Mouse (Mus musculus) hindbrain, embryonic 14.5 days (tissue): ENCODE results near the gene Coro1b. TPM values are rescaled to one million over a fixed set of nuclear protein-coding genes. Genes with fewer than 3 reads are reported as not detected.

ENCODE experiments used
- ATAC-seq: fragments of 200-750 bp; cut with Nextera tagmentation; 2 replicates; pipeline ENCODE4 v1.8.0; 2017; ENCODE audit warnings: moderate number of reproducible peaks, mild to moderate bottlenecking, moderate TSS enrichment, moderate library complexity; ENCODE audit not compliant: low FRiP score
- DNase-seq: peaks from one replicate; pipeline ENCODE4 v3.0.0-alpha.2; 2015; ENCODE audit warnings: low spot score
- H3K27ac ChIP-seq: fragments of 300-500 bp; sonication (generic); 2 replicates; pipeline ENCODE4 v1.5.1; 2014; ENCODE audit warnings: mild to moderate bottlenecking, moderate library complexity
- H3K27me3 ChIP-seq: fragments of 300-500 bp; sonication (generic); 2 replicates; pipeline ENCODE4 v1.6.1; 2014; ENCODE audit warnings: mild to moderate bottlenecking, low read length, mixed read lengths; ENCODE audit not compliant: control insufficient read depth, insufficient read depth
- H3K36me3 ChIP-seq: fragments of 300-500 bp; sonication (generic); replicated peaks from 2 replicates; pipeline ENCODE4 v1.6.1; 2014; ENCODE audit not compliant: control insufficient read depth, insufficient read depth
- H3K4me1 ChIP-seq: fragments of 300-500 bp; sonication (generic); replicated peaks from 2 replicates; pipeline ENCODE4 v1.6.1; 2014; ENCODE audit warnings: antibody characterized with exemption, low read length, mixed read lengths; ENCODE audit not compliant: control insufficient read depth, insufficient read depth
- H3K4me2 ChIP-seq: fragments of 300-500 bp; sonication (generic); replicated peaks from 2 replicates; pipeline ENCODE4 v1.6.1; 2014; ENCODE audit warnings: mild to moderate bottlenecking, moderate library complexity
- H3K4me3 ChIP-seq: fragments of 300-500 bp; sonication (generic); replicated peaks from 2 replicates; pipeline ENCODE4 v1.5.1; 2014; ENCODE audit warnings: mild to moderate bottlenecking, low read length
- H3K9ac ChIP-seq: fragments of 300-500 bp; sonication (generic); 2 replicates; pipeline ENCODE4 v1.6.1; 2014
- H3K9me3 ChIP-seq: fragments of 300-500 bp; sonication (generic); 2 replicates; pipeline ENCODE4 v1.6.1; 2016; ENCODE audit warnings: low read length; ENCODE audit not compliant: control insufficient read depth
- WGBS: fragments of 180-500 bp; shearing (Covaris S2); extraction: QIAGEN DNeasy Blood & Tissue Kit; methylation state at CpG from one replicate; pipeline ENCODE4 v1.1.7; 2014; 5-methylcytosine and 5-hydroxymethylcytosine counted together
- polyA plus RNA-seq: library from polyadenylated mRNA; unstranded; fragments of >200 nt; fragmentation: Nextera tagmentation; extraction: Ambion mirVana; gene quantifications from 2 replicates; pipeline ENCODE4 v1.2.1, GENCODE M21; 2014

Coro1b gene
- polyA plus RNA-seq, 1 experiment from 2014 or later = 102 TPM

DNA sequence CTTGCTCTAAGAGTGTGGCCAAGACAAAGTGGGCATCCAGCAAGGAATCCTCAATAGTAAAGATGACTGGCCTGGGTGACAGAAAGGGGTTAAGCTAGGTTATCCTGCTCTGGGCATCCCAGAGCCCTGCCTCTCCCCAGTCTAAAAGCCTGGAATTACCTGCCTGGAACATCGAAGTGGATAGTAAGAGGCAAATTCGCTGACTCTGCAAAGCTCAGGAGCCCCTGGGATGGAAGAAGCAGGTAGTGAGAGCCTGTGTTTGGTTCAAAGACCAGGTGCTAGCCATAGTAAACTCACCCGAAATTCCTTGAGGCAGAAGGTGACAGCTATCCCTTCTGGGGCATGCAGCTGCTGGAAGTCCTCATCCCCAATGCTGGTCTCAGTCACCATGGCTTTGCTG is 48.8 kb downstream of the Coro1b start:
- Histone ChIP-seq H3K9ac (no peak overlapping the region), H3K4me3 (no peak overlapping the region), H3K27me3 (no peaks in the 10 kb centered on the region), H3K27ac (no peak overlapping the region), H3K4me1 (peaks cover 28% of the 10 kb centered on the region), H3K36me3 (peaks cover 44% of the 10 kb centered on the region), H3K9me3 (no peaks in the 10 kb centered on the region), H3K4me2 (no peak overlapping the region)
- DNase-seq (no peak), ATAC-seq (no peak)
- WGBS = 73% methylated on average over 3 of the region's 3 CpGs

DNA sequence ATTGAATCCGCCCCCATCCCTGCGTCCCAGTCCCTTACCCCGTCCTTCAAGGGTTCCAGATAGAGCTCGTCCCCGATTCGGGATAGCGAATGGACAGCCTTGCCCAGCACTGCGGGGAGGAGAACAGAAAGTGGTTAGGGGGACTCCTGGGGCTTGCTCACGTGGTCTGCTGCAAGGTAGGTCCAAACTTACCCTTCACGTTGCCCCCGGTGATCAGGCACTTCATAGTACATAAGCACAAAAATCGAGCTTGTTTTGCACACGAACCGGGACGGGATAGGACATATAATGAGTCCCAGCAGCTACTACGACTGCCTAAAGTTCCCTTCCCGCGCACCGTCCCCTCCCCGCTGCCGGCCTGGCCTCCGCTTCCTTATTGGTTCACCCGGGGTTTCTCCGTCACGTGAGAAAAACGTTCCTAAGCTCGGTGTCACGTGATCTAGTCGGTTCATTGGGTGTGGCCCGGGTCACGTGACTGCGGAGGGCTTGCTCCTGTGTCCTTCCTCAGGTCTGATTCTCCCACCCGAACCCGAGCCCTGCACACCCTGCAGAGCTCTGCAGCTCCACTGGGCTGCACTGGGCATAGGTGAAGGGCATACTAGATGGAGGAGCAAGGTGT is 53.0 kb downstream of the Coro1b start, which contains the start of gene Rad9a:
Gene Rad9a (minus strand): TSS at position 372 of the 619 bp plus-strand sequence.
- peak; percentile 90 for ATAC-seq
- WGBS = under 1% methylated on average over 34 of the region's 34 CpGs
- Histone ChIP-seq H3K4me1 (peaks cover 22% of the 10 kb centered on the region), H3K27me3 (peaks cover 7% of the 10 kb centered on the region; the same call in 1 of the 2 replicates), H3K9me3 (no peaks in the 10 kb centered on the region), H3K9ac (peak within 1 kb of the TSS; percentile 76), H3K27ac (peak within 1 kb of the TSS; percentile 47; the same call in 1 of the 2 replicates), H3K4me2 (peak within 1 kb of the TSS; percentile 95), H3K4me3 (peak within 1 kb of the TSS; percentile 61), H3K36me3 (peaks cover 12% of the 10 kb centered on the region)
- peak; percentile 96 for DNase-seq

DNA sequence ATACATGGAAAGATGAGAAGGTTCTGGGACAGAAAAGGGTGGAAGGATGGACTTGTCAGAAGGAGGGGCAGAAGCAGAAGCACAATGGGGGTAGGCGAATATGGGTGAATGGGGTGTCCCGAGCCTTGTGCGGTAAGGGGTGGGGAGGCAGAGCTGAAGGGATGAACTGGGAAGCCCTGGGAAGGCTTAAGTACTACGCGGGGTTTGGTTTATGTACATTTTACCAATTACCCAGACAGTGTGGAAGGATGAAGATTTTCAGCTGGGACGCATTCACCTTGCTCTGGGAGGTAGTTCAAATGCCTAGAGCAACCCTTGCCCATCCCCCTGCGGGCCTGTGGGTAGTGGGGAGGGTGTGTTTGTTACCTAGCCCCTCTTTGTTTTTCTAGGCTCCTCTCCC is 53.7 kb downstream of the Coro1b start:
- no peaks in the 10 kb centered on the region for H3K9me3 ChIP-seq
- H3K27ac ChIP-seq = peak overlapping the region; percentile 18; the same call in 1 of the 2 replicates
- H3K4me2 ChIP-seq = peak overlapping the region; percentile 95
- peak; percentile 10; the same call in 1 of the 2 replicates for ATAC-seq
- 35% methylated on average over 7 of the region's 7 CpGs for WGBS
- H3K4me1 ChIP-seq = peaks cover 22% of the 10 kb centered on the region
- H3K36me3 ChIP-seq = peaks cover 4% of the 10 kb centered on the region
- peak overlapping the region; percentile 74 for H3K9ac ChIP-seq
- H3K4me3 ChIP-seq = peak overlapping the region; percentile 61
- DNase-seq = no peak
- H3K27me3 ChIP-seq = peaks cover 7% of the 10 kb centered on the region; the same call in 1 of the 2 replicates

- no peak for ATAC-seq
These were observed 54.7 kb downstream of the Coro1b start for GRCm38 (mm10) chr19:4203148-4203547.

More at GRCm38 (mm10) chr19:4203148-4203547, 54.7 kb downstream of the Coro1b start:
- Histone ChIP-seq H3K4me3 (no peak overlapping the region), H3K4me2 (peak overlapping the region; percentile 95; the same call in 1 of the 2 replicates), H3K9ac (no peak overlapping the region), H3K27me3 (peaks cover 7% of the 10 kb centered on the region; the same call in 1 of the 2 replicates), H3K27ac (no peak overlapping the region), H3K36me3 (no peaks in the 10 kb centered on the region), H3K9me3 (no peaks in the 10 kb centered on the region), H3K4me1 (peaks cover 22% of the 10 kb centered on the region)
- WGBS = 67% methylated on average over 3 of the region's 3 CpGs
- no peak for DNase-seq

Other genes starting within 250 kb of the Coro1b start
- gene Tcirg1, start 241.5 kb upstream of the Coro1b start, polyA plus RNA-seq = 11.6 and 13.3 TPM in 2 replicates
- gene Ndufs8, start 235.8 kb upstream of the Coro1b start, polyA plus RNA-seq = 310 and 332 TPM in 2 replicates
- gene Aldh3b1, start 218.8 kb upstream of the Coro1b start, polyA plus RNA-seq = 2.4 and 3.3 TPM in 2 replicates
- gene Unc93b1, start 213.4 kb upstream of the Coro1b start, polyA plus RNA-seq = 9.7 and 10.4 TPM in 2 replicates
- gene Aldh3b3, start 190.0 kb upstream of the Coro1b start, polyA plus RNA-seq = not detected in 2 replicates
- 0.13 and 0.32 TPM in 2 replicates for gene Aldh3b2, start 176.3 kb upstream of the Coro1b start, polyA plus RNA-seq
- 2.1 and 3.6 TPM in 2 replicates for gene Acy3, start 162.0 kb upstream of the Coro1b start, polyA plus RNA-seq
- 0.46 TPM in 2 replicates for gene Tbx10, start 155.9 kb upstream of the Coro1b start, polyA plus RNA-seq
- 23.5 TPM in 2 replicates for gene Nudt8, start 148.0 kb upstream of the Coro1b start, polyA plus RNA-seq
- gene Gm49405, start 148.0 kb upstream of the Coro1b start, polyA plus RNA-seq = 2.7 and 3.4 TPM in 2 replicates
- gene Doc2g, start 145.3 kb upstream of the Coro1b start, polyA plus RNA-seq = 4.1 and 5.0 TPM in 2 replicates
- gene Ndufv1, start 135.8 kb upstream of the Coro1b start, polyA plus RNA-seq = 242 and 259 TPM in 2 replicates
- 477 and 497 TPM in 2 replicates for gene Gstp1, start 110.6 kb upstream of the Coro1b start, polyA plus RNA-seq
- 1.7 TPM in 1 of 2 replicates, not detected in the other for gene Gstp2, start 102.6 kb upstream of the Coro1b start, polyA plus RNA-seq
- gene Gstp3, start 89.0 kb upstream of the Coro1b start, polyA plus RNA-seq = not detected in 2 replicates
- gene Cabp2, start 67.0 kb upstream of the Coro1b start, polyA plus RNA-seq = not detected in 2 replicates
- 79.2 and 82.1 TPM in 2 replicates for gene Cdk2ap2, start 51.4 kb upstream of the Coro1b start, polyA plus RNA-seq
- 70.0 and 74.7 TPM in 2 replicates for gene Pitpnm1, start 48.6 kb upstream of the Coro1b start, polyA plus RNA-seq
- gene Aip, start 22.8 kb upstream of the Coro1b start, polyA plus RNA-seq = 93.8 and 99.7 TPM in 2 replicates
- not detected in 2 replicates for gene Gpr152, start 8.8 kb upstream of the Coro1b start, polyA plus RNA-seq
- gene Cabp4, start 4.6 kb upstream of the Coro1b start, polyA plus RNA-seq = 0.11 and 0.26 TPM in 2 replicates
- gene Ptprcap, start 5.0 kb downstream of the Coro1b start, polyA plus RNA-seq = 0.44 and 0.68 TPM in 2 replicates
- gene Rps6kb2, start 14.7 kb downstream of the Coro1b start, polyA plus RNA-seq = 35.8 and 39.7 TPM in 2 replicates
- 5.3 and 6.0 TPM in 2 replicates for gene Carns1, start 26.9 kb downstream of the Coro1b start, polyA plus RNA-seq
- gene Tbc1d10c, start 42.7 kb downstream of the Coro1b start, polyA plus RNA-seq = 0.43 and 0.68 TPM in 2 replicates
- gene Ppp1ca, start 43.4 kb downstream of the Coro1b start, polyA plus RNA-seq = 581 and 604 TPM in 2 replicates
- 19.4 and 22.5 TPM in 2 replicates for gene Rad9a, start 53.0 kb downstream of the Coro1b start, polyA plus RNA-seq
- gene Clcf1, start 65.6 kb downstream of the Coro1b start, polyA plus RNA-seq = 0.51 and 0.53 TPM in 2 replicates
- not detected in 2 replicates for gene AC109138.7, start 65.7 kb downstream of the Coro1b start, polyA plus RNA-seq
- gene Pold4, start 83.3 kb downstream of the Coro1b start, polyA plus RNA-seq = 18.8 and 20.4 TPM in 2 replicates
- 12.9 and 13.4 TPM in 2 replicates for gene Ssh3, start 120.6 kb downstream of the Coro1b start, polyA plus RNA-seq
- gene Ankrd13d, start 134.5 kb downstream of the Coro1b start, polyA plus RNA-seq = 50.7 and 56.6 TPM in 2 replicates
- 29.2 and 30.4 TPM in 2 replicates for gene Grk2, start 157.6 kb downstream of the Coro1b start, polyA plus RNA-seq
- 37.3 and 40.7 TPM in 2 replicates for gene Kdm2a, start 249.7 kb downstream of the Coro1b start, polyA plus RNA-seq